Mouse (Mus musculus) hindbrain, embryonic 12.5 days (tissue): ENCODE data around the gene Adra2b. TPM values are rescaled to one million over a fixed set of nuclear protein-coding genes. Genes with fewer than 3 reads are reported as not detected.

Source experiments
- ATAC-seq: fragments of 200-750 bp; cut with Nextera tagmentation; 2 replicates; pipeline ENCODE4 v1.8.0; 2017; ENCODE audit warnings: moderate TSS enrichment; ENCODE audit not compliant: low FRiP score
- H3K27ac ChIP-seq: fragments of 300-500 bp; sonication (generic); 2 replicates; pipeline ENCODE4 v1.5.1; 2016; ENCODE audit warnings: mild to moderate bottlenecking
- H3K27me3 ChIP-seq: fragments of 300-500 bp; sonication (generic); 2 replicates; pipeline ENCODE4 v1.6.1; 2016; ENCODE audit warnings: mild to moderate bottlenecking
- H3K36me3 ChIP-seq: fragments of 300-500 bp; sonication (generic); 2 replicates; pipeline ENCODE4 v1.6.1; 2016; ENCODE audit warnings: mild to moderate bottlenecking
- H3K4me1 ChIP-seq: fragments of 300-500 bp; sonication (generic); 2 replicates; pipeline ENCODE4 v1.6.1; 2016
- H3K4me2 ChIP-seq: fragments of 300-500 bp; sonication (generic); replicated peaks from 2 replicates; pipeline ENCODE4 v1.6.1; 2016; ENCODE audit warnings: mild to moderate bottlenecking
- H3K4me3 ChIP-seq: fragments of 300-500 bp; sonication (generic); 2 replicates; pipeline ENCODE4 v1.5.1; 2016; ENCODE audit warnings: mild to moderate bottlenecking
- H3K9ac ChIP-seq: fragments of 300-500 bp; sonication (generic); 2 replicates; pipeline ENCODE4 v1.6.1; 2016; ENCODE audit warnings: mild to moderate bottlenecking, moderate library complexity
- H3K9me3 ChIP-seq: fragments of 300-500 bp; sonication (generic); replicated peaks from 2 replicates; pipeline ENCODE4 v1.6.1; 2016; ENCODE audit warnings: mild to moderate bottlenecking
- WGBS: fragments of 180-500 bp; shearing (Covaris S2); methylation state at CpG from one replicate; pipeline ENCODE4 v1.1.7; 2016; 5-methylcytosine and 5-hydroxymethylcytosine counted together
- polyA plus RNA-seq: library from polyadenylated mRNA; unstranded; fragments of >200 nt; fragmentation: Nextera tagmentation; extraction: Ambion mirVana; gene quantifications from 2 replicates; pipeline ENCODE4 v1.2.1, GENCODE M21; 2016

Adra2b gene
- polyA plus RNA-seq, 1 experiment from 2014 or later, result 2.4 TPM

GRCm38 (mm10) chr2:127394606-127395161 lies 31.7 kb downstream of the Adra2b start:
- Histone ChIP-seq H3K4me2 (no peak overlapping the region), H3K27me3 (no peaks in the 10 kb centered on the region), H3K9me3 (no peaks in the 10 kb centered on the region), H3K27ac (no peak overlapping the region), H3K9ac (no peak overlapping the region), H3K4me3 (no peak overlapping the region), H3K4me1 (no peaks in the 10 kb centered on the region), H3K36me3 (no peaks in the 10 kb centered on the region)
- 84% methylated on average over 5 of the region's 5 CpGs for WGBS
- no peak for ATAC-seq

GRCm38 (mm10) chr2:127398738-127399137 lies 35.7 kb downstream of the Adra2b start:
- H3K4me1 ChIP-seq, result no peaks in the 10 kb centered on the region
- no peaks in the 10 kb centered on the region for H3K36me3 ChIP-seq
- no peak overlapping the region for H3K27ac ChIP-seq
- H3K4me3 ChIP-seq, result no peak overlapping the region
- WGBS, result 90% methylated on average over 7 of the region's 7 CpGs
- no peaks in the 10 kb centered on the region for H3K27me3 ChIP-seq
- no peak overlapping the region for H3K9ac ChIP-seq
- no peaks in the 10 kb centered on the region for H3K9me3 ChIP-seq
- no peak for ATAC-seq
- no peak overlapping the region for H3K4me2 ChIP-seq

- Histone ChIP-seq H3K27ac (no peak overlapping the region), H3K9me3 (no peaks in the 10 kb centered on the region), H3K36me3 (no peaks in the 10 kb centered on the region), H3K9ac (no peak overlapping the region), H3K4me2 (no peak overlapping the region), H3K27me3 (no peaks in the 10 kb centered on the region), H3K4me1 (no peaks in the 10 kb centered on the region), H3K4me3 (no peak overlapping the region)
- ATAC-seq, result no peak
- 88% methylated on average over 6 of the region's 6 CpGs for WGBS
These were observed 48.1 kb downstream of the Adra2b start for GRCm38 (mm10) chr2:127411126-127411525.

GRCm38 (mm10) chr2:127415806-127416205 lies 52.8 kb downstream of the Adra2b start:
- Histone ChIP-seq H3K36me3 (no peaks in the 10 kb centered on the region), H3K4me2 (no peak overlapping the region), H3K9me3 (no peaks in the 10 kb centered on the region), H3K4me3 (no peak overlapping the region), H3K9ac (no peak overlapping the region), H3K27me3 (no peaks in the 10 kb centered on the region), H3K27ac (no peak overlapping the region), H3K4me1 (no peaks in the 10 kb centered on the region)
- no peak for ATAC-seq
- 83% methylated on average over 10 of the region's 10 CpGs for WGBS

GRCm38 (mm10) chr2:127416706-127417105 lies 53.7 kb downstream of the Adra2b start:
- WGBS, result 56% methylated on average over 3 of the region's 3 CpGs

More at GRCm38 (mm10) chr2:127416706-127417105, 53.7 kb downstream of the Adra2b start:
- Histone ChIP-seq H3K27me3 (no peaks in the 10 kb centered on the region), H3K4me2 (no peak overlapping the region), H3K36me3 (no peaks in the 10 kb centered on the region), H3K27ac (no peak overlapping the region), H3K4me3 (no peak overlapping the region), H3K9me3 (no peaks in the 10 kb centered on the region), H3K4me1 (no peaks in the 10 kb centered on the region), H3K9ac (no peak overlapping the region)
- no peak for ATAC-seq

Other genes with a start within 250 kb of the Adra2b start
- gene Ncaph, start 229.3 kb upstream of the Adra2b start, polyA plus RNA-seq, result 58.5 and 62.6 TPM in 2 replicates
- gene Itpripl1, start 219.8 kb upstream of the Adra2b start, polyA plus RNA-seq, result 13.9 and 16.7 TPM in 2 replicates
- gene 1810024B03Rik, start 154.9 kb upstream of the Adra2b start, polyA plus RNA-seq, result 2.6 and 2.8 TPM in 2 replicates
- gene Snrnp200, start 154.8 kb upstream of the Adra2b start, polyA plus RNA-seq, result 86.8 and 88.0 TPM in 2 replicates
- 54.7 and 56.2 TPM in 2 replicates for gene Ciao1, start 115.4 kb upstream of the Adra2b start, polyA plus RNA-seq
- gene Tmem127, start 115.3 kb upstream of the Adra2b start, polyA plus RNA-seq, result 41.1 and 41.3 TPM in 2 replicates
- gene Stard7, start 93.0 kb upstream of the Adra2b start, polyA plus RNA-seq, result 86.0 and 86.9 TPM in 2 replicates
- gene Dusp2, start 27.0 kb upstream of the Adra2b start, polyA plus RNA-seq, result 5.5 and 6.9 TPM in 2 replicates
- gene Astl, start 24.6 kb upstream of the Adra2b start, polyA plus RNA-seq, result not detected in 2 replicates
- 0.12 and 0.15 TPM in 2 replicates for gene Gpat2, start 62.0 kb downstream of the Adra2b start, polyA plus RNA-seq
- 29.4 and 30.8 TPM in 2 replicates for gene Fahd2a, start 81.4 kb downstream of the Adra2b start, polyA plus RNA-seq
- gene Kcnip3, start 158.9 kb downstream of the Adra2b start, polyA plus RNA-seq, result 1.4 and 3.5 TPM in 2 replicates
- 0.42 and 0.77 TPM in 2 replicates for gene Prom2, start 178.3 kb downstream of the Adra2b start, polyA plus RNA-seq
- 8.0 and 8.4 TPM in 2 replicates for gene Zfp661, start 223.9 kb downstream of the Adra2b start, polyA plus RNA-seq
- gene Mrps5, start 224.0 kb downstream of the Adra2b start, polyA plus RNA-seq, result 141 and 149 TPM in 2 replicates